Mouse (Mus musculus) Muller cell, postnatal 12 days (primary cell): ENCODE data around the gene Cfl2.
"Not testable (repeated sequence)": the region's sequence is repeated elsewhere in the genome, so short reads cannot be mapped to it uniquely, and the experiment has no call there.

ENCODE experiments used
- DNase-seq: peaks from one replicate; pipeline ENCODE4 v3.0.0-alpha.2; 2015; ENCODE audit errors: inconsistent ontology term

Cfl2 gene

GRCm38 (mm10) chr12:54862606-54863535, at the start of gene Cfl2:
TSS of gene Cfl2 (minus strand) at chr12:54862877.
- DNase-seq = peak; percentile 94

- no peak for DNase-seq
Measured at GRCm38 (mm10) chr12:54910387-54910786, 47.7 kb upstream of the Cfl2 start.

GRCm38 (mm10) chr12:54892559-54892958, 29.9 kb upstream of the Cfl2 start:
- DNase-seq = not testable (repeated sequence)

- no peak for DNase-seq
Measured at GRCm38 (mm10) chr12:54890426-54890825, 27.7 kb upstream of the Cfl2 start.

- DNase-seq = no peak
Measured at GRCm38 (mm10) chr12:54887580-54888127, 25.0 kb upstream of the Cfl2 start.

- DNase-seq = peak; percentile 62
Measured at GRCm38 (mm10) chr12:54879630-54880029, 17.0 kb upstream of the Cfl2 start.

GRCm38 (mm10) chr12:54879211-54879610, 16.5 kb upstream of the Cfl2 start:
- DNase-seq = no peak

GRCm38 (mm10) chr12:54877875-54878274, 15.2 kb upstream of the Cfl2 start:
- no peak for DNase-seq

GRCm38 (mm10) chr12:54876879-54877278, 14.2 kb upstream of the Cfl2 start:
- no peak for DNase-seq

- peak; percentile 63 for DNase-seq
Measured at GRCm38 (mm10) chr12:54874711-54875110, 12.0 kb upstream of the Cfl2 start.

GRCm38 (mm10) chr12:54861991-54862605, 579 bp downstream of the Cfl2 start:
- peak; percentile 72 for DNase-seq

- peak; percentile 53 for DNase-seq
Measured at GRCm38 (mm10) chr12:54859531-54859930, 3.1 kb downstream of the Cfl2 start.

- DNase-seq = no peak
Measured at GRCm38 (mm10) chr12:54850551-54850950, 12.1 kb downstream of the Cfl2 start.

- no peak for DNase-seq
Measured at GRCm38 (mm10) chr12:54844415-54844814, 18.3 kb downstream of the Cfl2 start.

- DNase-seq = no peak
Measured at GRCm38 (mm10) chr12:54841576-54841975, 21.1 kb downstream of the Cfl2 start.

- DNase-seq = no peak
Measured at GRCm38 (mm10) chr12:54839815-54840214, 22.9 kb downstream of the Cfl2 start.

GRCm38 (mm10) chr12:54838931-54839330, 23.7 kb downstream of the Cfl2 start:
- DNase-seq = no peak

- peak; percentile 50 for DNase-seq
Measured at GRCm38 (mm10) chr12:54835608-54836570, 26.8 kb downstream of the Cfl2 start.

GRCm38 (mm10) chr12:54834925-54835447, 27.7 kb downstream of the Cfl2 start:
- peak; percentile 98 for DNase-seq

- DNase-seq = peak; percentile 37
Measured at GRCm38 (mm10) chr12:54833856-54834399, 28.7 kb downstream of the Cfl2 start.

GRCm38 (mm10) chr12:54831927-54832326, 30.8 kb downstream of the Cfl2 start:
- DNase-seq = not testable (repeated sequence)
